Mouse (Mus musculus): ENCODE measurements around the gene Afmid. TPM values are rescaled to one million over a fixed set of nuclear protein-coding genes. Genes with fewer than 3 reads are reported as not detected.
"Not testable (repeated sequence)": the region's sequence is repeated elsewhere in the genome, so short reads cannot be mapped to it uniquely, and the experiment has no call there.

Gene Afmid
- polyA plus RNA-seq, 1 experiment from 2014 or later, result 8.3 TPM

DNA sequence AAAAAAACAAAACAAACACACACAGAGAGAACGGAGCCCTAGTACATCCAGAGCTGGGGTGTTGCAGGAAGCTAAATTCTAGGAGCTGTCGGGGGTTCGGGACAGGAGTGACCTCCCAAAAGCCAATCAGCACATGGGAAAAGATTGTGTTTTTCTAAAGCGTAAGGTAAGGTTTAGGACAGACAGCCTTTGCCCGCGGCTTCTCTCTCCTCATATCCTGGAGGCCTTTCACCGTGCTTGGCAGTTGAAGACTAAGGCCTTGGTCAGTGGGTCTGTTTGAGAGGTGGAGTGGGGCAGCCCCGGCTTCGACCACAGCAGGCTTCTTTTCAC, 43.1 kb upstream of the Afmid start:
- Histone ChIP-seq H3K27ac (peak overlapping the region; percentile 20), H3K4me2 (replicated peaks) (peak overlapping the region; percentile 89), H3K9ac (0 out of 2 replicates have a peak overlapping the region, but pooled peaks have one; percentile 34), H3K27me3 (replicated peaks) (0 out of 2 replicates have a peak, but pooled peaks cover 3% of the 10 kb centered on the region), H3K9me3 (no peaks in the 10 kb centered on the region), H3K36me3 (no peaks in the 10 kb centered on the region), H3K4me3 (replicated peaks) (peak overlapping the region; percentile 30), H3K4me1 (replicated peaks) (peaks cover 48% of the 10 kb centered on the region)
- no peak for ATAC-seq
- WGBS, result 56% methylated on average over 9 of the region's 9 CpGs

DNA sequence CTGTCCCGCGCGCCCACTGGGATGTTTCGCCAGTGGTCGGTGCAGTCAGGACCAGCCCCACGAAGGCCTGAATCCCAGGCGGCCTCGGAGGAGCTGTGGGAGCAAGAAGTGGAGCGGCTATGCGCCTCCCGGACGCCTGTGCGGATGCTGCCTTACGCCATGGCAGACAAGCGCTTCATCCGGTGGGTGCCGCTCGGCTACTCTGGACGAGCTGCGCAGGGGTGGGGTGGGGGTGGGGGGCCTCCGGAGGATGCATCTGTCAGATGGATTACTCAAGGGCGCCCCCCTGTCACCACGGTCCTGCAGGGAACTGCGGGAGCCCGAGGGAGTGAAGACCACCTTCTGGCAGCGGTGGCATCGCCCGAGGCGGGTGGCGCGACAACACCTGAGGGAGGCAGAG, 42.6 kb upstream of the Afmid start:
- H3K9ac ChIP-seq, result peak overlapping the region; percentile 34

DNA sequence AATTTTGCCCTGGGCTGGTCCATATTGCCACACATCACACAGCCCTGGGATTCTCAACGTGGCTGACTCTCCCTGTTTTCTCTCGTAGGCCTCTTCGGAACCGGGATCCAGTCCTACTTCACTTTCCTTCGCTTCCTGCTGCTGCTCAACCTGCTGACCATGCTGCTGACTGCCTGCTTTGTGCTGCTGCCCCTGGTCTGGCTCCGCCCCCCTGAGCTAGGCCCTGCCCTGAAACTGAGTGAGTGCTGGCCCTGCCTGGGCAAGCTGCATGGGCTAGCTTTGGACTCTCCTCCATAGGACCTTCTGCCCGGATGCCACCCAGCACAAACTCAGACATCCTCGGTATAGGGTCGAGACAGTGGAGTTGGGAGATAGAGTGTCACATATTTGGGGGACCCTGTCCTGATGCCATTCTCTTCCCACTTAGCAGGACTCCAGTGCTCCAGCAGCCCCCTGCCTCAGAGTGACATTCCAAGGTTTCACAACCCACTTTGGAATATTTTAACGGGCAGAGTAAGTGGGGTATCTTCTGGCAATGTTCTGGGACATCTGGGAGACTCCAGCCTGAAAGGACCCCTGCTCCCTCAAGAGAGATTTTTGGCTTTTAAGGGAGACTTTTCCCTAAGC, 41.9 kb upstream of the Afmid start:
- Histone ChIP-seq H3K9ac (peak overlapping the region; percentile 34), H3K36me3 (no peaks in the 10 kb centered on the region), H3K4me2 (replicated peaks) (peak overlapping the region; percentile 89), H3K4me3 (replicated peaks) (peak overlapping the region; percentile 30; the same call in 1 of the 2 replicates), H3K4me1 (replicated peaks) (peaks cover 44% of the 10 kb centered on the region), H3K27ac (no peak overlapping the region), H3K27me3 (replicated peaks) (0 out of 2 replicates have a peak, but pooled peaks cover 3% of the 10 kb centered on the region), H3K9me3 (no peaks in the 10 kb centered on the region)
- no peak for ATAC-seq
- WGBS, result 48% methylated on average over 10 of the region's 10 CpGs

More for the DNA sequence above, 42.6 kb upstream of the Afmid start:
- no peaks in the 10 kb centered on the region for H3K9me3 ChIP-seq
- H3K4me2 ChIP-seq (replicated peaks), result peak overlapping the region; percentile 89
- peaks cover 48% of the 10 kb centered on the region for H3K4me1 ChIP-seq (replicated peaks)
- no peaks in the 10 kb centered on the region for H3K36me3 ChIP-seq
- 9% methylated on average over 31 of the region's 31 CpGs for WGBS
- H3K27ac ChIP-seq, result peak overlapping the region; percentile 20
- 0 out of 2 replicates have a peak, but pooled peaks cover 3% of the 10 kb centered on the region for H3K27me3 ChIP-seq (replicated peaks)
- peak overlapping the region; percentile 30 for H3K4me3 ChIP-seq (replicated peaks)
- no peak for ATAC-seq

GRCm38 (mm10) chr11:117786294-117786693, 39.4 kb upstream of the Afmid start:
- 14% methylated on average over 10 of the region's 10 CpGs for WGBS
- Histone ChIP-seq H3K9me3 (no peaks in the 10 kb centered on the region), H3K27ac (no peak overlapping the region), H3K4me2 (replicated peaks) (no peak overlapping the region), H3K27me3 (replicated peaks) (0 out of 2 replicates have a peak, but pooled peaks cover 3% of the 10 kb centered on the region), H3K4me3 (replicated peaks) (no peak overlapping the region), H3K36me3 (no peaks in the 10 kb centered on the region), H3K4me1 (replicated peaks) (peaks cover 29% of the 10 kb centered on the region), H3K9ac (no peak overlapping the region)
- no peak for ATAC-seq

GRCm38 (mm10) chr11:117788481-117788880, 37.2 kb upstream of the Afmid start:
- not testable (repeated sequence) for H3K36me3 ChIP-seq

GRCm38 (mm10) chr11:117790286-117790685, 35.4 kb upstream of the Afmid start:
- H3K27ac ChIP-seq, result peak overlapping the region; percentile 88
- peak; percentile 59 for ATAC-seq

More at GRCm38 (mm10) chr11:117788481-117788880, 37.2 kb upstream of the Afmid start:
- H3K27me3 ChIP-seq (replicated peaks); H3K4me3 ChIP-seq (replicated peaks); H3K4me2 ChIP-seq (replicated peaks); H3K9ac ChIP-seq; H3K27ac ChIP-seq; H3K9me3 ChIP-seq; ATAC-seq: not testable (repeated sequence)
- H3K4me1 ChIP-seq (replicated peaks), result peaks cover 22% of the 10 kb centered on the region
- 76% methylated on average over 7 of the region's 7 CpGs for WGBS

DNA sequence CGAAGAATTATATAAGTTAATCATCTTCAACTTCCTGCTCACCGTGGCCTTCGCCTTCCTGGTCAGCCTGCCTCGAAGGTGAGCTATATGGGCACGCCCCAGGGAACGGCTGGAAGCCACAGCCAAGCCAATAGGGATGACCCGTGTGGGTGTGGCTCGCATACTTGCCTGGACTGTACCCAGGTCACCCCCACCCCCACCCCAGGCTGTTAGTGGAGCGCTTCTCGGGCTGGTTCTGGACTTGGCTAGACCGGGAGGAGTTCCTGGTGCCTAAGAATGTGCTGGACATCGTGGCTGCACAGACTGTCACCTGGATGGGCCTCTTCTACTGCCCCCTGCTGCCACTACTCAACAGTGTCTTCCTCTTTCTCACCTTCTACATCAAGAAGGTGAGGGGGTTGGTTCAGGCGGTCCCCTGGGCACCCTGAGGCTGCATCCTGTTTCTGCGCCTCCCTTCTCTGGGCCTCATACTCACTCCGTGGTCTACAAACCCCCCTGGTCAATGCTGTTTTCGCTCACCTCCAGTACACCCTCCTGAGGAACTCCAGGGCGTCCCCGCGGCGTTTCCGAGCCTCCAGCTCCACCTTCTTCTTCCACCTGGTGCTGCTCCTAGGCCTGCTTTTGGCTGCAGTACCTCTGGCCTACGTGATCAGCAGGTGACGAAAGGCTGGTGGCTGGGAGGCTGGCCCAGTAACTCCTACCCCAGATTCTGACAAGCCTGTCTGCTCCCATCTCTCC, 34.9 kb upstream of the Afmid start:
- WGBS, result 28% methylated on average over 23 of the region's 23 CpGs
- H3K4me3 ChIP-seq (replicated peaks), result peak overlapping the region; percentile 29
- H3K4me2 ChIP-seq (replicated peaks), result peak overlapping the region; percentile 64
- no peaks in the 10 kb centered on the region for H3K9me3 ChIP-seq
- no peaks in the 10 kb centered on the region for H3K27me3 ChIP-seq (replicated peaks)
- peaks cover 19% of the 10 kb centered on the region for H3K4me1 ChIP-seq (replicated peaks)
- H3K9ac ChIP-seq, result peak overlapping the region; percentile 40
- H3K27ac ChIP-seq, result peak overlapping the region; percentile 88
- peak; percentile 92 for ATAC-seq
- H3K36me3 ChIP-seq, result no peaks in the 10 kb centered on the region

More at GRCm38 (mm10) chr11:117790286-117790685, 35.4 kb upstream of the Afmid start:
- peaks cover 19% of the 10 kb centered on the region for H3K4me1 ChIP-seq (replicated peaks)
- WGBS, result 5% methylated on average over 14 of the region's 14 CpGs
- peak overlapping the region; percentile 29 for H3K4me3 ChIP-seq (replicated peaks)
- no peaks in the 10 kb centered on the region for H3K36me3 ChIP-seq
- peak overlapping the region; percentile 64 for H3K4me2 ChIP-seq (replicated peaks)
- no peaks in the 10 kb centered on the region for H3K27me3 ChIP-seq (replicated peaks)
- no peak overlapping the region for H3K9ac ChIP-seq
- H3K9me3 ChIP-seq, result no peaks in the 10 kb centered on the region

GRCm38 (mm10) chr11:117791441-117791761, 34.3 kb upstream of the Afmid start:
- Histone ChIP-seq H3K9me3 (no peaks in the 10 kb centered on the region), H3K9ac (peak overlapping the region; percentile 40; the same call in 1 of the 2 replicates), H3K27ac (peak overlapping the region; percentile 88), H3K36me3 (no peaks in the 10 kb centered on the region), H3K27me3 (replicated peaks) (no peaks in the 10 kb centered on the region), H3K4me3 (replicated peaks) (peak overlapping the region; percentile 29), H3K4me1 (replicated peaks) (peaks cover 19% of the 10 kb centered on the region), H3K4me2 (replicated peaks) (peak overlapping the region; percentile 64)
- WGBS, result 88% methylated on average over 9 of the region's 9 CpGs
- no peak for ATAC-seq

GRCm38 (mm10) chr11:117792281-117792888, 33.3 kb upstream of the Afmid start:
- peak overlapping the region; percentile 47 for H3K9ac ChIP-seq
- peak overlapping the region; percentile 88 for H3K27ac ChIP-seq
- H3K9me3 ChIP-seq, result no peaks in the 10 kb centered on the region
- peaks cover 21% of the 10 kb centered on the region for H3K4me1 ChIP-seq (replicated peaks)
- H3K27me3 ChIP-seq (replicated peaks), result no peaks in the 10 kb centered on the region
- WGBS, result 8% methylated on average over 22 of the region's 22 CpGs
- peak overlapping the region; percentile 64 for H3K4me2 ChIP-seq (replicated peaks)
- H3K36me3 ChIP-seq, result no peaks in the 10 kb centered on the region
- peak overlapping the region; percentile 24 for H3K4me3 ChIP-seq (replicated peaks)
- peak; percentile 83 for ATAC-seq

- Histone ChIP-seq H3K36me3 (no peaks in the 10 kb centered on the region), H3K4me3 (replicated peaks) (no peak overlapping the region), H3K27ac (peak overlapping the region; percentile 22; the same call in 1 of the 2 replicates), H3K9me3 (no peaks in the 10 kb centered on the region), H3K9ac (no peak overlapping the region), H3K4me1 (replicated peaks) (peaks cover 33% of the 10 kb centered on the region), H3K4me2 (replicated peaks) (no peak overlapping the region), H3K27me3 (replicated peaks) (no peaks in the 10 kb centered on the region)
- WGBS, result 67% methylated on average over 4 of the region's 4 CpGs
- no peak for ATAC-seq
Measured at GRCm38 (mm10) chr11:117794035-117794551, 31.6 kb upstream of the Afmid start.

- ATAC-seq, result no peak
- Histone ChIP-seq H3K27me3 (replicated peaks) (no peaks in the 10 kb centered on the region), H3K36me3 (no peaks in the 10 kb centered on the region), H3K9me3 (no peaks in the 10 kb centered on the region), H3K4me2 (replicated peaks) (no peak overlapping the region), H3K4me3 (replicated peaks) (no peak overlapping the region), H3K9ac (no peak overlapping the region), H3K27ac (no peak overlapping the region), H3K4me1 (replicated peaks) (peaks cover 21% of the 10 kb centered on the region)
- 43% methylated on average over 5 of the region's 5 CpGs for WGBS
Measured at GRCm38 (mm10) chr11:117796954-117797353, 28.8 kb upstream of the Afmid start.

GRCm38 (mm10) chr11:117797511-117798159, 28.1 kb upstream of the Afmid start, which contains the start of gene 6030468B19Rik:
6030468B19Rik (plus strand) TSS chr11:117797660.
- no peaks in the 10 kb centered on the region for H3K36me3 ChIP-seq
- H3K27ac ChIP-seq, result 0 out of 2 replicates have a peak within 1 kb of the TSS, but pooled peaks have one; percentile 1
- H3K4me1 ChIP-seq (replicated peaks), result peaks cover 15% of the 10 kb centered on the region
- H3K9ac ChIP-seq, result no peak within 1 kb of the TSS
- no peaks in the 10 kb centered on the region for H3K27me3 ChIP-seq (replicated peaks)
- 53% methylated on average over 9 of the region's 9 CpGs for WGBS
- no peaks in the 10 kb centered on the region for H3K9me3 ChIP-seq
- no peak within 1 kb of the TSS for H3K4me3 ChIP-seq (replicated peaks)
- peak; percentile 60 for ATAC-seq
- H3K4me2 ChIP-seq (replicated peaks), result no peak within 1 kb of the TSS
